In genomic region chr15:4219102-4219501, GRCm38 (mm10) we compare ENCODE assay signal across 13 mouse cellular contexts.
DNase-seq lines count a peak whose midpoint lies in the region; ATAC-seq lines count a peak whose summit lies in the region.
"Had no signal": no experiment of that assay in that cellular context is flagged by ENCODE, and none has a peak within 500 bp of the region (broad histone marks: within the 10 kb centered on the region; RNA-seq: fewer than 3 reads in every experiment).

No protein-coding gene starts in this region.

- peak; percentile 19 to 69 for DNase-seq in frontal cortex, postnatal 36 days (ENCODE audit: low spot score in 2 of 2)
- no peak for DNase-seq in frontal cortex, postnatal 14 days (ENCODE audit: low spot score in 2 of 2)
- peak; percentile 71 to 80 for DNase-seq in cerebellum, adult 18-20 months
- DNase-seq in layer of hippocampus, adult 18-20 months (ENCODE audit: low spot score in 2 of 2), result peak; percentile 13 to 62
- peak; percentile 28 for DNase-seq in right cerebral cortex, postnatal 25 days
- no peak for DNase-seq in kidney, postnatal 25 days
- DNase-seq in ovary, adult 18-20 months (ENCODE audit: low spot score), result no peak
- DNase-seq: gastrocnemius, postnatal 14 days; kidney, adult 11 months; lung, postnatal 14 days; thymus, adult 18-20 months had no signal

- no peak for ATAC-seq in erythroid progenitor cell, adult 5-6 weeks (replicated peaks; ENCODE audit: low FRiP score, poor library complexity, severe bottlenecking)
- ATAC-seq: liver, embryonic 12.5 days had no signal

Comparison
In these comparisons a context has a peak if more than half of its experiments do, and no peak if none do; other contexts are left out.
1. DNase-seq: peak in frontal cortex, postnatal 36 days (2 of 2), cerebellum, adult 18-20 months (2 of 2), layer of hippocampus, adult 18-20 months (2 of 2) and right cerebral cortex, postnatal 25 days (single experiment); none in frontal cortex, postnatal 14 days (0 of 2), kidney, postnatal 25 days (0 of 2) and ovary, adult 18-20 months (single experiment).